Mouse (Mus musculus): ENCODE measurements around the gene Slc16a12.

Gene Slc16a12

GRCm38 (mm10) chr19:34726254-34726962 lies 20.7 kb downstream of the Slc16a12 start:
- DNase-seq (ENCODE audit: low spot score) = no peak

DNA sequence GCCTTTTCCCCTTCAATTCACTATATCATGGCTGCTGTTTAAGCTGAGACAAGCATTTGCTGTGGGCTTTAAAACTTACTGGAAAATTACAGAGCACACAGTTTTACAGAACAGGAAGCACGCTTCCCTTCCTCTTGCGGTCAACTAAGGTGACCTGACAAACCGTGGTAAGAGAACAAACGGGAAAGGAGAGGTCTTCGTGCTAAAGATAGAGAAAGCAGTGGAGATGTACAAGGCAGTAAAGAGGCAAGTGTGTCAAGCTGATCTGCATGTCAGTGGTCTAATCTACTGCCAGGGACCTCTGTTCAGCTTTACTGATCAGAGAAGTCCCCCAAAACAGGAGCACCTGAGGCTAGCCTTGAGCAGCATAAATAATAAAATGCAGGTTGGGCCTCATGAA lies 21.7 kb downstream of the Slc16a12 start:
- no peak for DNase-seq (ENCODE audit: low spot score)

GRCm38 (mm10) chr19:34724598-34724997 lies 22.5 kb downstream of the Slc16a12 start:
- DNase-seq (ENCODE audit: low spot score) = no peak

- DNase-seq (ENCODE audit: low spot score) = no peak
Measured at GRCm38 (mm10) chr19:34722541-34722940, 24.5 kb downstream of the Slc16a12 start.

DNA sequence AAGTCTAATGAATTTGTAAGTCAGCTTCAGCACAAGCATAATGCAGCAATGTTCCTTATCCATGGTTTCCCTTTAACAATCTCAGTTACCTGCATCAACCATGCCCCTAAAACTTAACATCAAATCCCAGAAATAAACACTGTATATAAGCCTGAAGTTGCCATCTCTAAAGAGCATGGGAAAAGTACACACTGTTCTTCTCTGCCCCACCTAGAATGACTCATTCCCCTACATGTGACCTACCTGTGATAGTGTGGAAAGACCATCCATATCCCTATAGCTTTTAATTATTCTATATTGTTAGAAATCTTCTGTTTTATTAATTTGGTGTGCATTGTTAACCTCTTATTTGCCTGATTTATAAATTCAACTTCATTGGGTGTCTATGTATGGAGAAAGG lies 27.0 kb downstream of the Slc16a12 start:
- DNase-seq (ENCODE audit: low spot score) = no peak

GRCm38 (mm10) chr19:34718963-34719362 lies 28.1 kb downstream of the Slc16a12 start:
- no peak for DNase-seq (ENCODE audit: low spot score)

DNA sequence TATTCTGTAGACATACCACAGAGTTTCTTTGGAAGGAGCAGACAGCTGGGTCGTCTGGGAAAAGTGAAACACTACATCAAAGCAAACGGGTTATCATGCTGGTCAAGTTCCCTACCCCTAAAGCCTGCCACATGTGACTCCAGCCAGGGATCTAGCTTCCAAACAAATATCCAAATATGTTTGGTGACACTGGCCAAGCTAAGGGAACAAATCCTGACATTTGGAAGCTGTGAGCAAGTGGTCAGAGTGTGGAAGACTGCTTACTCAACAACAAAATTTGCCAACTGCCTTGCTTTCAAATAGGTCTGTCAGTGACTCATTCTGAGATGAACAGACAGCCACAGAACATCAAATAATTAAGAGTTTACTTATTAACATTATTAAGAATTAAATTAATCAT lies 28.6 kb downstream of the Slc16a12 start:
- DNase-seq (ENCODE audit: low spot score) = no peak

DNA sequence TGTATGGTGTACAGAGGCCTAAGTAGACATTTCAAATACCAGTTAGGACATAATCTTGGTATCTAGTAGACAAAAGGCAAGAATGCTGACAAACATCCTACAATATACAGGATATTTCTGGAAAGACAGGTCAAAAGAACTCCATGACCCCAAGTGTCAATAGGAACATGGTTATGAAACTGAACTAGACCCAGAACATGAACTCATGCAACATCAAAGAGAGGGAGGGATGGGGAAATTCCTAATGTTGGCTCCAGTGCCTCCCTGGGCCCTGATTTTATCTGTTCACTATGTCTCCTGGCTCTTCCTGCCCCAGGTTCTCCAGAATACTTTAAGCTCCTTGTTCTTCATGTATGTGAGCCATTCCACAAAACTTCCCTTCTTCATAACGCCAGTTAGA lies 31.2 kb downstream of the Slc16a12 start:
- DNase-seq (ENCODE audit: low spot score) = no peak

DNA sequence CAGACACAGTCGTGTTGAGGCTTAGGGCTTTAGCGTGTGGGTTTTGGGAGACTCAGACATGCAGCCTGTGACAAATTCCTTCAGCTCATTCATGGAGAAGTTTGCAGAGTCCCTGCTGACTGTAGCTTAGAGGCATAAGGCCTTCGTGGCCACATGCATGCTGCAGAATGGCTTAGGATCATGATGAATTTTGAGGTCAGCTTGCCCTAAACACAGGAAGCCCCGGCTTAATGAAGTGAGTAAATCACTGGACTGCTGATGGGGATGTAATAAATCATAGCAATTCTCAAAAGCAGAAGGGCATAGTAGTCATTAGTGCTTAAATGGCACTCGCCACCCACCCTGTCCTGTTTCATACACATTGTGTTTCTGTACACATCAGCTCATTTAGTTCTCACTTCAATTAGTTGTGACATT lies 32.8 kb downstream of the Slc16a12 start:
- no peak for DNase-seq (ENCODE audit: low spot score)

- no peak for DNase-seq (ENCODE audit: low spot score)
Measured at GRCm38 (mm10) chr19:34712050-34712449, 35.0 kb downstream of the Slc16a12 start.

DNA sequence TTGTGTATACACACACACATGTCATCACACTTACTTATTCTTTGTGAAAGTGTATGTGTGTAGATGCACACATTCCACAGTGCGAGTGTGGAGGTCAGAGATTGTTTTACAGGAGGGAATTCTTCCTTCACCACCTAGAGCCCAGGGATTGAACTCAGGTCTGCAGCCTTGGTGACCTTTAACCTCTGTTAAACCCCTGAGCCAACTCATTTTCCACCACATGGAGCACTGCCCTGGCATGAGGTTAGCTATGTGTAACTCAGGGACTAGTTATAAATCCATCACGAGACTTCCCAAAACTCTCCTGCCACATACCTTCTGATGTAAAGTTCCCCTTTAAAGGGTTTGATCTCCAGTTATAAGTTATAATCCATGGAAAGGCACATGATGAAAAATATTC lies 38.9 kb downstream of the Slc16a12 start:
- no peak for DNase-seq (ENCODE audit: low spot score)

GRCm38 (mm10) chr19:34707571-34707970 lies 39.5 kb downstream of the Slc16a12 start:
- DNase-seq (ENCODE audit: low spot score) = no peak

DNA sequence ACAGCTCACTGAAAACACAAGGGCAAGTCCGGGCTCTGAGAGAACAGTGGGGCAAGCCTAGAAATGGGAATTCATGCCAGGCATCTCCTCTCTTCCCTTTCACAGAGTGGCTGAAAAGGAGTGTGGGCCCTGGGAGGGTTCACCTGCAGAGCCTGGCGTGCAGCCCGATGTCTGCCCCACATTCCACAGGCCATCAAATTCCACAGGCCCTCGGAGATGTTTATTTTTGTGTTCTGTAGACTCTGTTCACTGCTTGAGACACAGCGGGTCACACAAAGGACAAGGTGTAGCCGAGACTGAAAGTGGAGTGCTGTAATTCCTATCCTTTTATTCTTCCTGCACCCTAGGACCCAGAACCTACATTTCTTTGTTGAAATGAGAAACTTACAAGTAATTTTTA lies 40.8 kb downstream of the Slc16a12 start:
- DNase-seq (ENCODE audit: low spot score) = no peak

GRCm38 (mm10) chr19:34705141-34705540 lies 41.9 kb downstream of the Slc16a12 start:
- no peak for DNase-seq (ENCODE audit: low spot score)

GRCm38 (mm10) chr19:34699300-34699699 lies 47.8 kb downstream of the Slc16a12 start:
- no peak for DNase-seq (ENCODE audit: low spot score)

GRCm38 (mm10) chr19:34698852-34699251 lies 48.2 kb downstream of the Slc16a12 start:
- no peak for DNase-seq (ENCODE audit: low spot score)

- no peak for DNase-seq (ENCODE audit: low spot score)
Measured at GRCm38 (mm10) chr19:34698432-34698831, 48.7 kb downstream of the Slc16a12 start.

DNA sequence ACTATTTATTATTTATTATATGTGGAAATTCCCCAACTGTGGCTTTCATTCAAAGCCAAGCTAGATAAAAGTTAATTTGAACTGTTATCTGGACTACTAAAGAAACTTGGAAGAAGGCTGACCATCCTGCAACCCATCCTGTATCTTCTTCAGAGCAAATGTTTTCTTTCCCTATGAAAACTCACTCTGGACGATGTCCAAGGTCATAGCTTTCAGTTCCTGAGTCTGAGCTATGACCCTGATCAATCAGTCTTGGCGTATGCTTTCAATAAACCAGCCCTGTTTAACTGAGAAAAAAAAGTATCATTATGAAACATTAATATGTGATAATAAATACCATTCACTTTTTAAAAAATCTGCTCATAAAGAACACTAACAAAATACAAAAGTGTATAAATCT lies 49.6 kb downstream of the Slc16a12 start:
- DNase-seq (ENCODE audit: low spot score) = no peak

- no peak for DNase-seq (ENCODE audit: low spot score)
Measured at GRCm38 (mm10) chr19:34696352-34696986, 50.6 kb downstream of the Slc16a12 start.

- no peak for DNase-seq (ENCODE audit: low spot score)
Measured at GRCm38 (mm10) chr19:34691402-34691801, 55.7 kb downstream of the Slc16a12 start.

GRCm38 (mm10) chr19:34685530-34685929 lies 61.6 kb downstream of the Slc16a12 start:
- DNase-seq (ENCODE audit: low spot score) = no peak

DNA sequence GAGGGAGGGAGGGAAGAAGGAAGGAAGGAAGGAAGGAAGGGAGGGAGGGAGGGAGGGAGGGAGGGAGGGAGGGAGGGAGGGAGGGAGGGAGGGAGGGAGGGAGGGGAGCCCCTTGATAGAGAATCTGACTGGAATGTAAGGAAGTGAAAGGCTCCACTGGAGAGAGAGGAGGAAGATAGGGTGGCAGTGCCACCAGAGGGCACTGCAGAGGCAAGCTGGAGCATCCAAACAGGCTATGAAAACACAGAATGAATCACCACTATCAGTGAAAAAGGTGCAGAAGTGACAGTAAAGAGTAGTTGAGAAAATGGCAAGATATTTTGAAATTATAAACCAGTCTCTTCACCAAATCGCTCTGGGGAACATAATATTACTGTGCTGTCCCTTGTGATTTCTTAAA lies 62.2 kb downstream of the Slc16a12 start:
- DNase-seq (ENCODE audit: low spot score) = peak; percentile 25

GRCm38 (mm10) chr19:34678428-34678827 lies 68.7 kb downstream of the Slc16a12 start:
- DNase-seq (ENCODE audit: low spot score) = no peak

GRCm38 (mm10) chr19:34673476-34673875 lies 73.6 kb downstream of the Slc16a12 start:
- DNase-seq (ENCODE audit: low spot score) = no peak

Measured in MN1 (cell line).